14 mouse cellular contexts compared by ENCODE assay signal in genomic region chr11:33749408-33749807, GRCm38 (mm10).
DNase-seq lines count a peak whose midpoint lies in the region; ATAC-seq and TF ChIP-seq lines count a peak whose summit lies in the region.
"Had no signal": no experiment of that assay in that cellular context is flagged by ENCODE, and none has a peak within 500 bp of the region (broad histone marks: within the 10 kb centered on the region; RNA-seq: fewer than 3 reads in every experiment).

No protein-coding gene starts in this region.

- no peak overlapping the region for H3K4me2 ChIP-seq in CH12.LX (ENCODE audit: insufficient read depth, low read depth, poor library complexity, severe bottlenecking)
- H3K4me2 ChIP-seq: embryonic facial prominence, embryonic 15.5 days; limb, embryonic 12.5 days had no signal

- H3K9me3 ChIP-seq in CH12.LX (replicated peaks; ENCODE audit: low read length) = peaks cover 5% of the 10 kb centered on the region
- H3K9me3 ChIP-seq: embryonic facial prominence, embryonic 15.5 days; limb, embryonic 12.5 days had no signal

- no peak for TF ChIP-seq POLR2A in liver, adult 2 months (IDR thresholded peaks at IDR 0.05; ENCODE audit: extremely low read depth, insufficient read depth, low read length)
- no peak for TF ChIP-seq POLR2A in CH12.LX (IDR thresholded peaks at IDR 0.05; ENCODE audit: low read depth, low read length)
- no peak for TF ChIP-seq POLR2A in brain, embryonic 14.5 days (IDR thresholded peaks at IDR 0.05; ENCODE audit: borderline replicate concordance, extremely low read depth, insufficient read depth, insufficient read length, poor library complexity, severe bottlenecking)

- H3K27ac ChIP-seq in liver, adult 2 months (replicated peaks; ENCODE audit: insufficient read depth, low read depth, low read length) = no peak overlapping the region
- no peak overlapping the region for H3K27ac ChIP-seq in CH12.LX (ENCODE audit: insufficient read depth, low read depth)
- H3K27ac ChIP-seq: embryonic facial prominence, embryonic 15.5 days; limb, embryonic 12.5 days; macrophage had no signal

- TF ChIP-seq CTCF in liver, adult 2 months (IDR thresholded peaks at IDR 0.05; ENCODE audit: low read depth, low read length) = peak; percentile 37; the same call in 1 of the 2 replicates
- TF ChIP-seq CTCF in CH12.LX (conservative IDR thresholded peaks at IDR 0.05 in 1 of 2, IDR thresholded peaks at IDR 0.05 in 1 of 2; ENCODE audit: low read depth in 2 of 2, low read length in 2 of 2) = peak; percentile 65 to 83
- peak; percentile 48; the same call in 1 of the 2 replicates for TF ChIP-seq CTCF in brain, embryonic 14.5 days (IDR thresholded peaks at IDR 0.05; ENCODE audit: borderline replicate concordance, extremely low read depth, insufficient read depth, insufficient read length)

- peak; percentile 7 for DNase-seq in CD4-positive, CD25-positive, alpha-beta regulatory T cell, adult 2 months (ENCODE audit: low read depth, low spot score)
- no peak for DNase-seq in liver, adult 2 months (ENCODE audit: extremely low read depth, low read depth, low spot score)
- DNase-seq in liver = no peak
- peak; percentile 23 for DNase-seq in CH12.LX (ENCODE audit: extremely low read depth)
- no peak for DNase-seq in brain, embryonic 14.5 days (ENCODE audit: low read depth)
- no peak for DNase-seq in spleen, adult 18-20 months
- DNase-seq in adrenal gland, postnatal 36 days = no peak
- DNase-seq: heart, postnatal 10 days; right cerebral cortex, postnatal 4 days had no signal

- dilution Hi-C loops in CH12.LX (cut with MboI; ENCODE audit: extremely low pct_ligation_motif_present, extremely low pct_unique_long_range_greater_than_20kb, low sequenced_read_pairs) = no loop called here

- H3K27me3 ChIP-seq in liver, adult 2 months (ENCODE audit: control insufficient read depth, insufficient read depth, low read length) = no peaks in the 10 kb centered on the region
- H3K27me3 ChIP-seq in CH12.LX (replicated peaks) = peaks cover 59% of the 10 kb centered on the region
- H3K27me3 ChIP-seq: embryonic facial prominence, embryonic 15.5 days had no signal

- ATAC-seq in CD4-positive, CD25-positive, alpha-beta regulatory T cell, adult 4 months = no peak
- ATAC-seq: midbrain, embryonic 16.5 days had no signal

- H3K79me2 ChIP-seq in liver, adult 2 months (ENCODE audit: control insufficient read depth, insufficient read depth, low read length) = no peaks in the 10 kb centered on the region
- H3K79me2 ChIP-seq in CH12.LX (replicated peaks; ENCODE audit: control insufficient read depth, extremely low read depth, insufficient read depth, poor library complexity, severe bottlenecking) = no peaks in the 10 kb centered on the region

- TF ChIP-seq EP300 in CH12.LX (IDR thresholded peaks at IDR 0.05; ENCODE audit: low read length) = no peak

- no peak overlapping the region for H3K4me3 ChIP-seq in liver, adult 2 months (ENCODE audit: insufficient read depth, low read depth, low read length)
- H3K4me3 ChIP-seq in CH12.LX (replicated peaks in 1 of 3; ENCODE audit: low read depth in 2 of 3, low read length in 2 of 3, poor library complexity in 1 of 3) = no peak overlapping the region
- H3K4me3 ChIP-seq: embryonic facial prominence, embryonic 15.5 days; limb, embryonic 12.5 days had no signal

- H3K4me1 ChIP-seq in liver, adult 2 months (ENCODE audit: control insufficient read depth, insufficient read depth, low read length) = no peaks in the 10 kb centered on the region
- no peaks in the 10 kb centered on the region; a peak in 1 of 4 replicates for H3K4me1 ChIP-seq in CH12.LX (ENCODE audit: control insufficient read depth in 1 of 2, insufficient read depth in 2 of 2)

- 94% methylated on average over 12 of the region's 12 CpGs for WGBS in liver, adult 2 months

- no peak overlapping the region for H3K9ac ChIP-seq in liver, adult 2 months (ENCODE audit: low read depth, low read length)
- no peak overlapping the region for H3K9ac ChIP-seq in CH12.LX (ENCODE audit: insufficient read depth, low read depth)
- H3K9ac ChIP-seq: embryonic facial prominence, embryonic 15.5 days; limb, embryonic 12.5 days had no signal

- H3K36me3 ChIP-seq in liver, adult 2 months (ENCODE audit: control insufficient read depth, insufficient read depth, low read length) = no peaks in the 10 kb centered on the region
- no peaks in the 10 kb centered on the region for H3K36me3 ChIP-seq in CH12.LX (replicated peaks in 1 of 2; ENCODE audit: control insufficient read depth in 1 of 2, insufficient read depth in 1 of 2, low read length in 1 of 2)
- H3K36me3 ChIP-seq: embryonic facial prominence, embryonic 15.5 days; limb, embryonic 12.5 days had no signal

- peak; percentile 50 for TF ChIP-seq RAD21 in CH12.LX (IDR thresholded peaks at IDR 0.05; ENCODE audit: low read depth, low read length)

- in situ Hi-C loops in CH12.LX (cut with MboI; ENCODE audit: low pct_ligation_motif_present, low pct_unique_long_range_greater_than_20kb, low sequenced_read_pairs) = loop anchor here (25.0 kb wide), 1 partner anchor 338 kb away; the partner anchor contains the start of gene 4930469K13Rik

TF ChIP-seq in CH12.LX, 34 proteins besides CTCF, POLR2A, EP300 and RAD21:
- TF ChIP-seq MAX (IDR thresholded peaks at IDR 0.05; ENCODE audit: low read length) (no peak), SMC3 (IDR thresholded peaks at IDR 0.05; ENCODE audit: low read depth, low read length) (peak; percentile 42)

Comparison
In these comparisons a context has a peak if more than half of its experiments do, and no peak if none do; other contexts are left out.
1. DNase-seq: peak in CD4-positive, CD25-positive, alpha-beta regulatory T cell, adult 2 months (single experiment) and CH12.LX (single experiment); none in liver, adult 2 months (single experiment), liver (single experiment), brain, embryonic 14.5 days (single experiment), spleen, adult 18-20 months (0 of 2) and adrenal gland, postnatal 36 days (0 of 2).
2. Peak in every context shown above with its lines, with median percentiles within 50 percentile points of each other: CTCF ChIP-seq.